Mouse (Mus musculus) limb, embryonic 12.5 days (tissue): ENCODE measurements around the gene Sall2. TPM values are rescaled to one million over a fixed set of nuclear protein-coding genes. Genes with fewer than 3 reads are reported as not detected.
A peak's percentile ranks its signal among the peaks of the same experiment; 100 is the strongest.

ENCODE experiments used
- ATAC-seq: fragments of 200-750 bp; cut with Nextera tagmentation; 2 replicates; pipeline ENCODE4 v1.8.0; 2017; ENCODE audit warnings: low read depth, moderate TSS enrichment; ENCODE audit not compliant: insufficient number of reproducible peaks, insufficient read depth, low FRiP score, low TSS enrichment
- H3K27ac ChIP-seq: fragments of 300-500 bp; sonication (generic); 2 replicates; pipeline ENCODE4 v1.5.1; 2016; ENCODE audit warnings: mild to moderate bottlenecking, moderate library complexity
- H3K27me3 ChIP-seq: fragments of 300-500 bp; sonication (generic); 2 replicates; pipeline ENCODE4 v1.6.1; 2016; ENCODE audit warnings: mild to moderate bottlenecking, moderate library complexity
- H3K36me3 ChIP-seq: fragments of 300-500 bp; sonication (generic); 2 replicates; pipeline ENCODE4 v1.6.1; 2016; ENCODE audit warnings: mild to moderate bottlenecking, moderate library complexity
- H3K4me1 ChIP-seq: fragments of 300-500 bp; sonication (generic); replicated peaks from 2 replicates; pipeline ENCODE4 v1.6.1; 2016
- H3K4me2 ChIP-seq: fragments of 300-500 bp; sonication (generic); 2 replicates; pipeline ENCODE4 v1.6.1; 2016; ENCODE audit warnings: mild to moderate bottlenecking, moderate library complexity
- H3K4me3 ChIP-seq: fragments of 300-500 bp; sonication (generic); replicated peaks from 2 replicates; pipeline ENCODE4 v1.5.1; 2016; ENCODE audit warnings: mild to moderate bottlenecking
- H3K9ac ChIP-seq: fragments of 300-500 bp; sonication (generic); replicated peaks from 2 replicates; pipeline ENCODE4 v1.6.1; 2016; ENCODE audit warnings: mild to moderate bottlenecking, moderate library complexity
- H3K9me3 ChIP-seq: fragments of 300-500 bp; sonication (generic); 2 replicates; pipeline ENCODE4 v1.6.1; 2016; ENCODE audit warnings: mild to moderate bottlenecking, moderate library complexity
- WGBS: fragments of 180-500 bp; shearing (Covaris S2); methylation state at CpG from one replicate; pipeline ENCODE4 v1.1.7; 2016; 5-methylcytosine and 5-hydroxymethylcytosine counted together
- polyA plus RNA-seq: library from polyadenylated mRNA; unstranded; fragments of >200 nt; fragmentation: Nextera tagmentation; extraction: Ambion mirVana; gene quantifications from 2 replicates; pipeline ENCODE4 v1.2.1, GENCODE M21; 2016

The Sall2 gene
- polyA plus RNA-seq = 30.9 and 33.7 TPM in 2 replicates

GRCm38 (mm10) chr14:52327910-52328812 lies at the start of gene Sall2:
TSS of gene Sall2 (minus strand) at chr14:52328762.
- ATAC-seq = peak; percentile 80
- Histone ChIP-seq H3K4me1 (peaks cover 5% of the 10 kb centered on the region; the same call in 1 of the 2 replicates), H3K4me3 (peak within 1 kb of the TSS; percentile 42), H3K9ac (peak within 1 kb of the TSS; percentile 47), H3K27ac (no peak within 1 kb of the TSS), H3K4me2 (peak within 1 kb of the TSS; percentile 79), H3K27me3 (peaks cover 66% of the 10 kb centered on the region), H3K9me3 (no peaks in the 10 kb centered on the region), H3K36me3 (no peaks in the 10 kb centered on the region)
- WGBS = 1% methylated on average over 26 of the region's 26 CpGs

DNA sequence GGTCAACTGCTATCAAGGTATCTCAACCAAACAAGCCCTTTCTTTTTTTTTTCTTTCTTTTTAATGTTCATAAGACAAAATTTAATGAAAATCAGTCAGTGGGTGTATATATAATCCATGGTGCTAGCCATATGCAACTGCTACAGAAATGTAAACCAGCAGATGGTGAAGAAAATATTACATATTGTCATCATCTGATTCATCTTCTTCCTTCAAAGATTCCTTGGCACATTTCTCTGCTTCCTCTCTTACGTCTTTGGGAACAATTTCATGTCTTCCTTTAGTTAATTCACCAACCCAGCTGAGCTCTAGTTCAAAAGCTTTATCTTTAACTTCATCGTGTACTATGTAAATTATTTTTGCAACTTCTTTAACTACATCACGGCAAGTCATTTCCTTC lies 40.2 kb upstream of the Sall2 start:
- 94% methylated on average over 3 of the region's 3 CpGs for WGBS
- Histone ChIP-seq H3K36me3 (no peaks in the 10 kb centered on the region), H3K27me3 (no peaks in the 10 kb centered on the region), H3K9ac (no peak overlapping the region), H3K9me3 (no peaks in the 10 kb centered on the region), H3K4me2 (no peak overlapping the region), H3K27ac (no peak overlapping the region), H3K4me1 (no peaks in the 10 kb centered on the region), H3K4me3 (no peak overlapping the region)
- ATAC-seq = no peak

DNA sequence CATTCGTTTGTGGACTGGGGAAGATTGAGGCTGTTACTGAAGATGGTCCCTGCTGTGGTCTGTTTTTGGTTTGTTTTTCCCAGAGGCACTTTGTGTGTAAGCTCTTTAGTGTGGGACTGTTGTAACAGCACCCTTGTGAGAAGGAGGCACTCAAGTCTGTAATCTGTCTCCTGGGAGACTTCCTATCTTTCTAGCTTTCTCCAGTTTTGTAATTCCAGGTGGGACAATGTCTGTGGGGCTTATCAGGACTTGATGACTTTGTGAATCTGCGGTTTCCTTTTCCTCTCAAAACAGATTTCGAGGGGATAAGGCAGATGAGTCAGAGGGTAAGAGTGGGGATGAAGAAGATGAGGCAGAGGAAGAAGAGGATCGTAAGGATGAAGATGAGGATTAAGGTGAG lies 27.7 kb upstream of the Sall2 start, which contains the start of gene Olfr1513:
TSS of gene Olfr1513 (minus strand) at position 101 of the 400 bp plus-strand sequence.
- 71% methylated on average over 4 of the region's 4 CpGs for WGBS
- H3K27ac ChIP-seq = no peak within 1 kb of the TSS
- no peaks in the 10 kb centered on the region for H3K4me1 ChIP-seq
- H3K9me3 ChIP-seq = no peaks in the 10 kb centered on the region
- no peak within 1 kb of the TSS for H3K4me2 ChIP-seq
- no peak for ATAC-seq
- no peaks in the 10 kb centered on the region for H3K36me3 ChIP-seq
- H3K9ac ChIP-seq = no peak within 1 kb of the TSS
- H3K27me3 ChIP-seq = no peaks in the 10 kb centered on the region
- H3K4me3 ChIP-seq = no peak within 1 kb of the TSS

- peaks cover 13% of the 10 kb centered on the region; the same call in 1 of the 2 replicates for H3K27me3 ChIP-seq
- H3K4me1 ChIP-seq = no peaks in the 10 kb centered on the region
- 81% methylated on average over 6 of the region's 6 CpGs for WGBS
- H3K36me3 ChIP-seq = no peaks in the 10 kb centered on the region
- H3K4me3 ChIP-seq = no peak overlapping the region
- no peak overlapping the region for H3K27ac ChIP-seq
- no peak for ATAC-seq
- no peak overlapping the region for H3K9ac ChIP-seq
- H3K9me3 ChIP-seq = peaks cover 5% of the 10 kb centered on the region
- H3K4me2 ChIP-seq = no peak overlapping the region
Measured at GRCm38 (mm10) chr14:52339512-52339852, 10.9 kb upstream of the Sall2 start.

DNA sequence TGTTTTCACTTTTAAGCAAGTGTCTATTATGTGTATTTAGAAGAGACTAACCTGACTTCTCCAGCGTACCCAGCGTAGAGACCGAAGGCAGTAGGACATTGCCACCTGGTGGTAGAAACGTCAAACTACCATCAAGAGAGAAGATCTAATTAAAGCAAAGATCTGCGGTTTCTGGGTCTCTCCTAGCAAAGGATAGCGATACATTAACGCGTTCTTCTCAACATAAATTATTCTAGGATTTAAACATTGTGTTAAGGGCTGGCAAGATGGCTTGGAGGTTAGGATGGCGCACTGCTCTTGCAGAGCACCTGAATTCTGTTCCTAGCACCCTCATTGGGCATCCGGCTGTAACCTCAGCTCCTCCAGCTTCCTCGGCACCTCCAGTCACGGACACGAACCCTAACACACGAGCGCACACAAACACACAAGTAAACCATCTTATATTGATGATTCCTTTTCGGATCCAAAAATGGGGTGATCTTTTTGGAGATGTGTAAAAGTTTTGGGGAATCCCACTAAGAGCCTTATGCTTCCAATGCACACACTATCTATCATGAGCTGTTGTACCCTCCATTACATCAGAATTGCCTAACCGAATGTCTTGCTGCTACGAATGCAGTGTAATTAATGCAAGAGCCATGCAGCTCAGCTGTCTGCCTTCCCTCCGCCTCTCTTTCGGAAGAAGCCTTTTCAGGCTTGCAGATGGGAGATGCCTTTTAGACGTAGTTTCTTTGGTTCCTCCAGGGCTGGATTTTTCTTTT lies 10.4 kb upstream of the Sall2 start:
- peaks cover 13% of the 10 kb centered on the region; the same call in 1 of the 2 replicates for H3K27me3 ChIP-seq
- no peaks in the 10 kb centered on the region for H3K4me1 ChIP-seq
- no peaks in the 10 kb centered on the region for H3K9me3 ChIP-seq
- peak overlapping the region; percentile 41 for H3K4me2 ChIP-seq
- WGBS = 29% methylated on average over 21 of the region's 21 CpGs
- H3K4me3 ChIP-seq = peak overlapping the region; percentile 10; the same call in 1 of the 2 replicates
- H3K9ac ChIP-seq = 0 out of 2 replicates have a peak overlapping the region, but pooled peaks have one; percentile 19
- no peak overlapping the region for H3K27ac ChIP-seq
- no peaks in the 10 kb centered on the region for H3K36me3 ChIP-seq
- no peak for ATAC-seq

- Histone ChIP-seq H3K4me1 (peaks cover 4% of the 10 kb centered on the region; the same call in 1 of the 2 replicates), H3K36me3 (no peaks in the 10 kb centered on the region), H3K27me3 (peaks cover 47% of the 10 kb centered on the region), H3K27ac (no peak overlapping the region), H3K9me3 (no peaks in the 10 kb centered on the region), H3K4me2 (no peak overlapping the region), H3K9ac (no peak overlapping the region), H3K4me3 (no peak overlapping the region)
- 90% methylated on average over 2 of the region's 3 CpGs for WGBS
- no peak for ATAC-seq
Measured at GRCm38 (mm10) chr14:52332171-52332570, 3.6 kb upstream of the Sall2 start.

GRCm38 (mm10) chr14:52331069-52331750 lies 2.6 kb upstream of the Sall2 start:
- H3K27ac ChIP-seq = no peak overlapping the region
- WGBS = 26% methylated on average over 4 of the region's 4 CpGs
- H3K4me1 ChIP-seq = peaks cover 5% of the 10 kb centered on the region; the same call in 1 of the 2 replicates
- H3K9me3 ChIP-seq = no peaks in the 10 kb centered on the region
- H3K4me3 ChIP-seq = no peak overlapping the region
- ATAC-seq = no peak
- peaks cover 57% of the 10 kb centered on the region for H3K27me3 ChIP-seq
- no peak overlapping the region for H3K9ac ChIP-seq
- H3K4me2 ChIP-seq = no peak overlapping the region
- H3K36me3 ChIP-seq = no peaks in the 10 kb centered on the region

GRCm38 (mm10) chr14:52327375-52327901 lies 1.1 kb downstream of the Sall2 start:
- peaks cover 5% of the 10 kb centered on the region; the same call in 1 of the 2 replicates for H3K4me1 ChIP-seq
- peak overlapping the region; percentile 42 for H3K4me3 ChIP-seq
- 2% methylated on average over 14 of the region's 14 CpGs for WGBS
- H3K36me3 ChIP-seq = no peaks in the 10 kb centered on the region
- peak overlapping the region; percentile 79 for H3K4me2 ChIP-seq
- H3K9ac ChIP-seq = peak overlapping the region; percentile 47; the same call in 1 of the 2 replicates
- no peak for ATAC-seq
- peaks cover 66% of the 10 kb centered on the region for H3K27me3 ChIP-seq
- no peak overlapping the region for H3K27ac ChIP-seq
- H3K9me3 ChIP-seq = no peaks in the 10 kb centered on the region

GRCm38 (mm10) chr14:52325890-52326289 lies 2.7 kb downstream of the Sall2 start:
- ATAC-seq = no peak; the same call in 1 of the 2 replicates
- H3K27ac ChIP-seq = no peak overlapping the region
- 13% methylated on average over 4 of the region's 4 CpGs for WGBS

GRCm38 (mm10) chr14:52319361-52319760 lies 9.2 kb downstream of the Sall2 start:
- Histone ChIP-seq H3K27ac (no peak overlapping the region), H3K4me1 (peaks cover 17% of the 10 kb centered on the region), H3K27me3 (no peaks in the 10 kb centered on the region), H3K4me2 (no peak overlapping the region), H3K4me3 (no peak overlapping the region), H3K9ac (no peak overlapping the region), H3K36me3 (peaks cover 6% of the 10 kb centered on the region), H3K9me3 (no peaks in the 10 kb centered on the region)
- 66% methylated on average over 6 of the region's 6 CpGs for WGBS
- ATAC-seq = no peak

More at GRCm38 (mm10) chr14:52325890-52326289, 2.7 kb downstream of the Sall2 start:
- Histone ChIP-seq H3K4me3 (no peak overlapping the region), H3K4me2 (no peak overlapping the region), H3K9me3 (no peaks in the 10 kb centered on the region), H3K4me1 (peaks cover 5% of the 10 kb centered on the region; the same call in 1 of the 2 replicates), H3K27me3 (peaks cover 54% of the 10 kb centered on the region), H3K36me3 (no peaks in the 10 kb centered on the region), H3K9ac (no peak overlapping the region)
